Mouse (Mus musculus) CD4-positive naive resting alpha-beta T cell, adult 76 days (primary cell): ENCODE measurements around the gene Incenp. TPM values are rescaled to one million over a fixed set of nuclear protein-coding genes. Genes with fewer than 3 reads are reported as not detected.

Experiments used
- total RNA-seq: library from RNA; stranded (reverse); gene quantifications from one replicate; pipeline ENCODE4 v1.2.4, GENCODE M21; 2023

Gene Incenp
- 35.4 TPM for total RNA-seq

GRCm38 (mm10) chr19:9899072-9899779 lies at the start of gene Incenp:
Gene Incenp (minus strand): TSS chr19:9899551.

GRCm38 (mm10) chr19:9847262-9847661 lies 52.1 kb downstream of the Incenp start, which contains the start of gene Scgb2a2:
Gene Scgb2a2 (plus strand): TSS chr19:9847562.

Other genes with a start within 250 kb of the Incenp start
- gene Scgb2a2, start 52.0 kb downstream of the Incenp start, total RNA-seq = not detected
- gene Fth1, start 81.0 kb upstream of the Incenp start, total RNA-seq = 1,083 TPM
- not detected for gene Best1, start 102.1 kb upstream of the Incenp start, total RNA-seq
- gene Rab3il1, start 102.1 kb upstream of the Incenp start, total RNA-seq = 0.73 TPM
- 0.64 TPM for gene Fads3, start 142.0 kb upstream of the Incenp start, total RNA-seq
- gene Fads2, start 202.2 kb upstream of the Incenp start, total RNA-seq = 0.18 TPM